Mouse (Mus musculus): ENCODE measurements at regions not wholly inside any gene's neighbourhood (a gene's known extent, or its start where the extent isn't known, plus 50 kb on each side); places are given as distances from the start of the nearest gene placed in this dataset.

- DNase-seq = no peak
- intact Hi-C loops (cut with DNase I; ENCODE audit: low total_unique reads) = no loop called here
Observed at GRCm38 (mm10) chr3:21971731-21972130, 104.7 kb upstream of the Tbl1xr1 start.

GRCm38 (mm10) chr3:21973153-21973552 lies 103.3 kb upstream of the Tbl1xr1 start:
- no peak for DNase-seq
- intact Hi-C loops (cut with DNase I; ENCODE audit: low total_unique reads) = no loop called here

GRCm38 (mm10) chr3:21973681-21974080 lies 102.8 kb upstream of the Tbl1xr1 start:
- DNase-seq = no peak
- intact Hi-C loops (cut with DNase I; ENCODE audit: low total_unique reads) = no loop called here

GRCm38 (mm10) chr3:21974766-21975165 lies 101.7 kb upstream of the Tbl1xr1 start:
- no peak for DNase-seq
- intact Hi-C loops (cut with DNase I; ENCODE audit: low total_unique reads) = no loop called here

GRCm38 (mm10) chr3:21977775-21978174 lies 98.7 kb upstream of the Tbl1xr1 start:
- intact Hi-C loops (cut with DNase I; ENCODE audit: low total_unique reads) = no loop called here
- DNase-seq = no peak

GRCm38 (mm10) chr3:21982991-21983390 lies 93.5 kb upstream of the Tbl1xr1 start:
- intact Hi-C loops (cut with DNase I; ENCODE audit: low total_unique reads) = no loop called here
- DNase-seq = no peak

- no peak for DNase-seq
- intact Hi-C loops (cut with DNase I; ENCODE audit: low total_unique reads) = no loop called here
Observed at GRCm38 (mm10) chr3:21983993-21984725, 92.3 kb upstream of the Tbl1xr1 start.

- intact Hi-C loops (cut with DNase I; ENCODE audit: low total_unique reads) = no loop called here
- DNase-seq = no peak
Observed at GRCm38 (mm10) chr3:21984807-21985206, 91.6 kb upstream of the Tbl1xr1 start.

GRCm38 (mm10) chr3:21986164-21986892 lies 90.1 kb upstream of the Tbl1xr1 start:
- DNase-seq = peak; percentile 19
- intact Hi-C loops (cut with DNase I; ENCODE audit: low total_unique reads) = no loop called here

- intact Hi-C loops (cut with DNase I; ENCODE audit: low total_unique reads) = no loop called here
- peak; percentile 18 for DNase-seq
Observed at GRCm38 (mm10) chr3:21986893-21987250, 89.6 kb upstream of the Tbl1xr1 start.

GRCm38 (mm10) chr3:21987455-21988009 lies 88.9 kb upstream of the Tbl1xr1 start:
- no peak for DNase-seq
- intact Hi-C loops (cut with DNase I; ENCODE audit: low total_unique reads) = no loop called here

GRCm38 (mm10) chr3:21988010-21988531 lies 88.4 kb upstream of the Tbl1xr1 start:
- intact Hi-C loops (cut with DNase I; ENCODE audit: low total_unique reads) = no loop called here
- no peak for DNase-seq

- intact Hi-C loops (cut with DNase I; ENCODE audit: low total_unique reads) = no loop called here
- no peak for DNase-seq
Observed at GRCm38 (mm10) chr3:21990526-21990925, 85.9 kb upstream of the Tbl1xr1 start.

- DNase-seq = no peak
- intact Hi-C loops (cut with DNase I; ENCODE audit: low total_unique reads) = no loop called here
Observed at GRCm38 (mm10) chr3:21991681-21992152, 84.7 kb upstream of the Tbl1xr1 start.

- no peak for DNase-seq
- intact Hi-C loops (cut with DNase I; ENCODE audit: low total_unique reads) = no loop called here
Observed at GRCm38 (mm10) chr3:21992203-21992602, 84.2 kb upstream of the Tbl1xr1 start.

GRCm38 (mm10) chr3:21993961-21994360 lies 82.5 kb upstream of the Tbl1xr1 start:
- intact Hi-C loops (cut with DNase I; ENCODE audit: low total_unique reads) = no loop called here
- no peak for DNase-seq

- intact Hi-C loops (cut with DNase I; ENCODE audit: low total_unique reads) = no loop called here
- DNase-seq = no peak
Observed at GRCm38 (mm10) chr3:21995566-21996391, 80.7 kb upstream of the Tbl1xr1 start.

- intact Hi-C loops (cut with DNase I; ENCODE audit: low total_unique reads) = no loop called here
- DNase-seq = no peak
Observed at GRCm38 (mm10) chr3:21997387-21997786, 79.1 kb upstream of the Tbl1xr1 start.

- DNase-seq = no peak
- intact Hi-C loops (cut with DNase I; ENCODE audit: low total_unique reads) = no loop called here
Observed at GRCm38 (mm10) chr3:22005456-22005855, 71.0 kb upstream of the Tbl1xr1 start.

GRCm38 (mm10) chr3:22006113-22006512 lies 70.3 kb upstream of the Tbl1xr1 start:
- intact Hi-C loops (cut with DNase I; ENCODE audit: low total_unique reads) = no loop called here
- no peak for DNase-seq

All from gastrocnemius, postnatal 14 days (tissue).